Mouse (Mus musculus): Measurements from ENCODE around the gene Man1a. TPM values are rescaled to one million over a fixed set of nuclear protein-coding genes. Genes with fewer than 3 reads are reported as not detected.

Gene Man1a
- total RNA-seq (2014; fragmentation: Nextera tagmentation) (16.0 and 16.1 TPM in 2 replicates), total RNA-seq (2017) (21.8 and 23.7 TPM in 2 replicates)

GRCm38 (mm10) chr10:54076420-54076819 lies at the start of gene Man1a:
TSS of gene Man1a (minus strand) at chr10:54076609.
- no peak for ATAC-seq (replicated peaks; ENCODE audit: low FRiP score, low TSS enrichment, poor library complexity, severe bottlenecking)

- no peak for ATAC-seq (replicated peaks; ENCODE audit: low FRiP score, low TSS enrichment, poor library complexity, severe bottlenecking)
These were observed 45.4 kb upstream of the Man1a start for GRCm38 (mm10) chr10:54121816-54122215.

- ATAC-seq (replicated peaks; ENCODE audit: low FRiP score, low TSS enrichment, poor library complexity, severe bottlenecking) = no peak
These were observed 44.0 kb upstream of the Man1a start for GRCm38 (mm10) chr10:54120375-54120774.

- ATAC-seq (replicated peaks; ENCODE audit: low FRiP score, low TSS enrichment, poor library complexity, severe bottlenecking) = no peak
These were observed 42.9 kb upstream of the Man1a start for GRCm38 (mm10) chr10:54119303-54119702.

GRCm38 (mm10) chr10:54118223-54118912 lies 42.0 kb upstream of the Man1a start:
- ATAC-seq (replicated peaks; ENCODE audit: low FRiP score, low TSS enrichment, poor library complexity, severe bottlenecking) = no peak

GRCm38 (mm10) chr10:54117763-54118162 lies 41.4 kb upstream of the Man1a start:
- peak; percentile 59 for ATAC-seq (replicated peaks; ENCODE audit: low FRiP score, low TSS enrichment, poor library complexity, severe bottlenecking)

- no peak for ATAC-seq (replicated peaks; ENCODE audit: low FRiP score, low TSS enrichment, poor library complexity, severe bottlenecking)
These were observed 27.3 kb upstream of the Man1a start for GRCm38 (mm10) chr10:54103671-54104070.

- no peak for ATAC-seq (replicated peaks; ENCODE audit: low FRiP score, low TSS enrichment, poor library complexity, severe bottlenecking)
These were observed 15.7 kb upstream of the Man1a start for GRCm38 (mm10) chr10:54092081-54092480.

- no peak for ATAC-seq (replicated peaks; ENCODE audit: low FRiP score, low TSS enrichment, poor library complexity, severe bottlenecking)
These were observed 13.5 kb upstream of the Man1a start for GRCm38 (mm10) chr10:54089923-54090322.

- ATAC-seq (replicated peaks; ENCODE audit: low FRiP score, low TSS enrichment, poor library complexity, severe bottlenecking) = no peak
These were observed 10.9 kb upstream of the Man1a start for GRCm38 (mm10) chr10:54087346-54087745.

- ATAC-seq (replicated peaks; ENCODE audit: low FRiP score, low TSS enrichment, poor library complexity, severe bottlenecking) = no peak
These were observed 8.7 kb upstream of the Man1a start for GRCm38 (mm10) chr10:54085073-54085472.

- no peak for ATAC-seq (replicated peaks; ENCODE audit: low FRiP score, low TSS enrichment, poor library complexity, severe bottlenecking)
These were observed 596 bp upstream of the Man1a start for GRCm38 (mm10) chr10:54077005-54077404.

GRCm38 (mm10) chr10:54075441-54076010 lies 883 bp downstream of the Man1a start:
- peak; percentile 89 for ATAC-seq (replicated peaks; ENCODE audit: low FRiP score, low TSS enrichment, poor library complexity, severe bottlenecking)

GRCm38 (mm10) chr10:54074609-54075421 lies 1.6 kb downstream of the Man1a start:
- ATAC-seq (replicated peaks; ENCODE audit: low FRiP score, low TSS enrichment, poor library complexity, severe bottlenecking) = 0 out of 2 replicates have a peak, but pooled peaks have one; percentile 2

GRCm38 (mm10) chr10:54074247-54074608 lies 2.2 kb downstream of the Man1a start:
- ATAC-seq (replicated peaks; ENCODE audit: low FRiP score, low TSS enrichment, poor library complexity, severe bottlenecking) = 0 out of 2 replicates have a peak, but pooled peaks have one; percentile 4

- peak; percentile 18; the same call in 1 of the 2 replicates for ATAC-seq (replicated peaks; ENCODE audit: low FRiP score, low TSS enrichment, poor library complexity, severe bottlenecking)
These were observed 2.7 kb downstream of the Man1a start for GRCm38 (mm10) chr10:54073641-54074203.

GRCm38 (mm10) chr10:54072336-54072735 lies 4.1 kb downstream of the Man1a start:
- ATAC-seq (replicated peaks; ENCODE audit: low FRiP score, low TSS enrichment, poor library complexity, severe bottlenecking) = no peak

- no peak for ATAC-seq (replicated peaks; ENCODE audit: low FRiP score, low TSS enrichment, poor library complexity, severe bottlenecking)
These were observed 5.9 kb downstream of the Man1a start for GRCm38 (mm10) chr10:54070496-54070895.

GRCm38 (mm10) chr10:54069412-54069811 lies 7.0 kb downstream of the Man1a start:
- ATAC-seq (replicated peaks; ENCODE audit: low FRiP score, low TSS enrichment, poor library complexity, severe bottlenecking) = no peak

GRCm38 (mm10) chr10:54066683-54067082 lies 9.7 kb downstream of the Man1a start:
- no peak for ATAC-seq (replicated peaks; ENCODE audit: low FRiP score, low TSS enrichment, poor library complexity, severe bottlenecking)

All from megakaryocyte-erythroid progenitor cell, adult 5-6 weeks (primary cell).